In the genomic region with DNA sequence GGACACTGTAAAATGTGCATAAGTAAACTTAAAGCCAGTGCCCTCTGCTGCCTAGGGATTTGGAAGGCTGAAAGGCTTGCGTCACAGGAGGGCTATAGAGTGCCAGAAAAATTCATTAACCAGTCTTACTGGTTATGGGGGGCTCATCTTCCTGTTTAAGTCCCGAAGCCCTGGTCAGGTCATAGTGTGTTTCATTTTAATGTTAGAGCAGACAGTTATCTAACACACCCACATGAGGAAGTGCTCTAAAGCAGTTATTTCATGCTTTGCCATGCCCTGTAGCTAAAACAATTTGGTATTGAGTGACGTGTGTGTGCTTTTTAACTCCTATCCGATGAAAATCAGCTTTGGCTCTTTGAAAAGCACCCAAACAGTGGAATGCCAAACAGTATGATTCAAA, we compare ENCODE assay signal across 8 mouse cellular contexts. TPM values are rescaled to one million over a fixed set of nuclear protein-coding genes. Genes with fewer than 3 reads are reported as not detected.
DNase-seq lines count a peak whose midpoint lies in the region; ATAC-seq and TF ChIP-seq lines count a peak whose summit lies in the region.

No protein-coding gene starts in this region.

- H3K36me3 ChIP-seq in heart, adult 2 months (ENCODE audit: control insufficient read depth, insufficient read depth, low read length) = peaks cover 16% of the 10 kb centered on the region
- H3K36me3 ChIP-seq in heart, embryonic 10.5 days = no peaks in the 10 kb centered on the region

- peak overlapping the region; percentile 61 for H3K9ac ChIP-seq in heart, adult 2 months (ENCODE audit: low read depth, low read length)

- H3K79me2 ChIP-seq in heart, adult 2 months (replicated peaks; ENCODE audit: control insufficient read depth, insufficient read depth, low read length) = peaks cover 4% of the 10 kb centered on the region

- 5% methylated on average over 4 of the region's 4 CpGs for WGBS in heart, adult 2 months
- WGBS in heart, embryonic 10.5 days = 62% methylated on average over 4 of the region's 4 CpGs

- ATAC-seq in common myeloid progenitor, adult 5-6 weeks (replicated peaks; ENCODE audit: low read depth, poor library complexity, severe bottlenecking) = peak; percentile 58

- TF ChIP-seq POLR2A in heart, adult 2 months (IDR thresholded peaks at IDR 0.05; ENCODE audit: insufficient read depth, low read depth, low read length) = no peak

- intact Hi-C loops in heart, adult 2 months (cut with DNase I) = loop anchor here (5.0 to 10.0 kb wide), 3 partner anchors 257 to 667 kb away; no protein-coding TSS in a partner anchor

- H3K4me3 ChIP-seq in heart, adult 2 months = peak overlapping the region; percentile 53
- H3K4me3 ChIP-seq in heart, embryonic 10.5 days = no peak overlapping the region

- DNase-seq in heart, adult 2 months = peak; percentile 27 to 29
- no peak for DNase-seq in heart, embryonic 10.5 days (ENCODE audit: low spot score)
- DNase-seq in CD4-positive helper T cell, adult 2 months (ENCODE audit: low read depth, low spot score) = peak; percentile 4
- DNase-seq in kidney, postnatal 10 days = peak; percentile 26
- no peak for DNase-seq in frontal cortex, adult 2 months (ENCODE audit: extremely low spot score in 1 of 2, low spot score in 1 of 2)
- no peak for DNase-seq in c-Kit-positive CD71-positive TER-119-positive erythroid progenitor cells, embryonic 14.5 days (ENCODE audit: low spot score)
- DNase-seq in thymus, postnatal 36 days = no peak

- H3K27me3 ChIP-seq in heart, adult 2 months (ENCODE audit: control insufficient read depth, insufficient read depth, low read length) = no peaks in the 10 kb centered on the region
- H3K27me3 ChIP-seq in heart, embryonic 10.5 days (ENCODE audit: insufficient read depth, poor library complexity, severe bottlenecking) = no peaks in the 10 kb centered on the region

- H3K9me3 ChIP-seq in heart, embryonic 10.5 days = no peaks in the 10 kb centered on the region

- H3K27ac ChIP-seq in heart, adult 2 months = peak overlapping the region; percentile 89
- H3K27ac ChIP-seq in heart, embryonic 10.5 days = no peak overlapping the region

- peaks cover 18% of the 10 kb centered on the region for H3K4me1 ChIP-seq in heart, adult 2 months (ENCODE audit: control insufficient read depth, insufficient read depth, low read length)
- H3K4me1 ChIP-seq in heart, embryonic 10.5 days = peaks cover 21% of the 10 kb centered on the region

- no peak for TF ChIP-seq EP300 in heart, adult 2 months (IDR thresholded peaks at IDR 0.05; ENCODE audit: insufficient read depth, low read depth, low read length)

- TF ChIP-seq CTCF in heart, adult 2 months (IDR thresholded peaks at IDR 0.05) = no peak

RNA-seq across cellular contexts. Expression of a gene that starts 34.3 kb away (rescaled TPM):
- 100 to 1,000 TPM; 161 to 199 TPM for total RNA-seq in heart, adult 2 months (2021)
- polyA plus RNA-seq in heart, adult 2 months (2012; rRNA removed) = 31.1 TPM in 2 replicates
- 32.5 and 39.5 TPM in 2 replicates for polyA plus RNA-seq in heart, embryonic 10.5 days (2016; fragmentation: Nextera tagmentation; extraction: Ambion mirVana)
- total RNA-seq in common myeloid progenitor, adult 5-6 weeks (2017) = 20.8 and 29.6 TPM in 2 replicates
- 19.0 and 21.1 TPM in 2 replicates for polyA plus RNA-seq in frontal cortex, adult 2 months (2012; rRNA removed)

Comparison
In these comparisons a context has a peak if more than half of its experiments do, and no peak if none do; other contexts are left out.
1. DNase-seq: peak in heart, adult 2 months (2 of 2), CD4-positive helper T cell, adult 2 months (single experiment) and kidney, postnatal 10 days (single experiment); none in heart, embryonic 10.5 days (single experiment), frontal cortex, adult 2 months (0 of 2), c-Kit-positive CD71-positive TER-119-positive erythroid progenitor cells, embryonic 14.5 days (single experiment) and thymus, postnatal 36 days (0 of 2).